Mouse (Mus musculus) limb, embryonic 11.5 days (tissue): ENCODE measurements at regions not wholly inside any gene's neighbourhood (a gene's known extent, or its start where the extent isn't known, plus 50 kb on each side); places are given as distances from the start of the nearest gene placed in this dataset.

Source experiments
- ATAC-seq: fragments of 200-750 bp; cut with Nextera tagmentation; 2 replicates; pipeline ENCODE4 v1.8.0; 2017; ENCODE audit warnings: low read depth; ENCODE audit not compliant: insufficient number of reproducible peaks, low FRiP score, low TSS enrichment
- DNase-seq: peaks from one replicate; pipeline ENCODE4 v3.0.0-alpha.2; 2015; ENCODE audit warnings: low spot score
- H3K27ac ChIP-seq: fragments of 300-500 bp; sonication (generic); replicated peaks from 2 replicates; pipeline ENCODE4 v1.5.1; 2014; ENCODE audit warnings: low read depth, mild to moderate bottlenecking, low read length
- H3K27me3 ChIP-seq: fragments of 300-500 bp; sonication (generic); 2 replicates; pipeline ENCODE4 v1.6.1; 2014; ENCODE audit warnings: mild to moderate bottlenecking, low read length, mixed read lengths; ENCODE audit not compliant: control insufficient read depth, insufficient read depth
- H3K36me3 ChIP-seq: fragments of 300-500 bp; sonication (generic); 2 replicates; pipeline ENCODE4 v1.6.1; 2014; ENCODE audit warnings: mild to moderate bottlenecking, low read length, moderate library complexity, mixed read lengths; ENCODE audit not compliant: control insufficient read depth, insufficient read depth
- H3K4me1 ChIP-seq: fragments of 300-500 bp; sonication (generic); 2 replicates; pipeline ENCODE4 v1.6.1; 2014; ENCODE audit warnings: low read length, mixed read lengths; ENCODE audit not compliant: control insufficient read depth, insufficient read depth
- H3K4me2 ChIP-seq: fragments of 300-500 bp; sonication (generic); 2 replicates; pipeline ENCODE4 v1.6.1; 2014; ENCODE audit warnings: low read depth, mild to moderate bottlenecking, moderate library complexity; ENCODE audit not compliant: severe bottlenecking
- H3K4me3 ChIP-seq: fragments of 300-500 bp; sonication (generic); 2 replicates; pipeline ENCODE4 v1.5.1; 2014; ENCODE audit warnings: low read depth, low read length
- H3K9ac ChIP-seq: fragments of 300-500 bp; sonication (generic); 2 replicates; pipeline ENCODE4 v1.6.1; 2014; ENCODE audit warnings: mild to moderate bottlenecking, low read length
- H3K9me3 ChIP-seq: fragments of 300-500 bp; sonication (generic); 2 replicates; pipeline ENCODE4 v1.6.1; 2016; ENCODE audit warnings: low read length; ENCODE audit not compliant: control insufficient read depth
- WGBS: fragments of 180-500 bp; shearing (Covaris S2); extraction: QIAGEN DNeasy Blood & Tissue Kit; methylation state at CpG from one replicate; pipeline ENCODE4 v1.1.7; 2014; 5-methylcytosine and 5-hydroxymethylcytosine counted together

DNA sequence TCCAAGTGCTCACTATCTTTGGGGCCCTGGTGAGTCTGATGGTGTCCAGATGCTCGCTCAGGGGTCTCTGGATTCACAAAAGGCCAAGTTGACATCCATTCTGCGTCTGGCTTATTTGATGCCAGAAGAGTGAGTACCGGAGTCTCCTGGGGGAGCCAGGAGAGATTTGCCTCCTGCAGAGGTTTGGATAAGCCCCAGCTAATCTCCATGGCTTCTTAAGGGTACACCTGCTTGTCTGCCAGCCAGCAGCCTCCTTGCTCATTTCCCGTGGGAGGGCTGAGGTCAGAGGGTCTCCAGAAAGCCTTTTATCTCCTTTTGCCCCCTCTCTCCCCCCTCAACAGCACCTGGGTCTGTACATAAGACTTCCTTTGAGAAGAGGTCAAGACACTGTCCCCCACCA lies 234.0 kb upstream of the Ubash3b start:
- H3K9me3 ChIP-seq: no peaks in the 10 kb centered on the region
- no peak overlapping the region for H3K4me2 ChIP-seq
- no peak overlapping the region for H3K9ac ChIP-seq
- no peak for ATAC-seq
- no peaks in the 10 kb centered on the region for H3K36me3 ChIP-seq
- H3K4me3 ChIP-seq: no peak overlapping the region
- WGBS: 18% methylated on average over 4 of the region's 4 CpGs
- peak; percentile 40 for DNase-seq
- H3K4me1 ChIP-seq: peaks cover 10% of the 10 kb centered on the region; the same call in 1 of the 2 replicates
- no peak overlapping the region for H3K27ac ChIP-seq
- H3K27me3 ChIP-seq: no peaks in the 10 kb centered on the region

DNA sequence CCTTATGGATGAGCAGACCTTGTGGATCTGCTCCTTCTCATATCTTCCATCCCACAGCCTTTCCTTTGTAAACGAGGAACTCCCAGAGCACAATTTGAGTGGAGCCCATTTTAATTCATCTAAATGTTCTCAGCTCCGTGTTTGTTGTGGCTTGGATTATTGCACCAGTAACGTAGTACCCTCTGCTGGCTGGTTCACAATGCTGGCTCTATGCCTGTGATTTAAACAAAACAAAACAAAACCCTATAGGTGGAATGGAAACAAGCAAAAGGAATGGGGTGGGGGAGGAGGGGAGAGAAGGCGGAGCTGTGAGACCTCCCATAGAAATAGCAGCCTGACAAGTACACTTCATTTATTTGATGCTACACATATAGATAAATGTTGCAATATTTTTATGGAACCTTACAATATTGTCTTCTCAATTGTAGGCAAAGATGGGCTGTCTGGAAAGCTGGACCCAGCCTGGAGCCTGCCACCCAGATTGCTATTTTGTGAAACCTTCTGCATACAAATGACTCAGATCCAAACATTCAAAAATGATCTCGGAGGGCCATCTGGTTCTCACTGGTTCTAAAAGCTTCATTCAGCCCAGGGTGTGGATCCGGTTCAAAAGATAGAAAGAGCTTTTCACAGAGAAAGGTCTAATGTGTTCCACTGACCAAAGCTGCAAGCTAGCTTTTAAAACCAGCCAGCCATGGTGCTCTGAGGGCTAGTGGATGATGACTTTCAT lies 230.3 kb upstream of the Ubash3b start:
- H3K36me3 ChIP-seq: no peaks in the 10 kb centered on the region
- no peak for ATAC-seq
- no peak overlapping the region for H3K27ac ChIP-seq
- no peak for DNase-seq
- H3K9ac ChIP-seq: no peak overlapping the region
- no peak overlapping the region for H3K4me3 ChIP-seq
- H3K9me3 ChIP-seq: no peaks in the 10 kb centered on the region
- peaks cover 10% of the 10 kb centered on the region; the same call in 1 of the 2 replicates for H3K4me1 ChIP-seq
- H3K27me3 ChIP-seq: no peaks in the 10 kb centered on the region
- no peak overlapping the region for H3K4me2 ChIP-seq
- WGBS: 68% methylated on average over 6 of the region's 6 CpGs

DNA sequence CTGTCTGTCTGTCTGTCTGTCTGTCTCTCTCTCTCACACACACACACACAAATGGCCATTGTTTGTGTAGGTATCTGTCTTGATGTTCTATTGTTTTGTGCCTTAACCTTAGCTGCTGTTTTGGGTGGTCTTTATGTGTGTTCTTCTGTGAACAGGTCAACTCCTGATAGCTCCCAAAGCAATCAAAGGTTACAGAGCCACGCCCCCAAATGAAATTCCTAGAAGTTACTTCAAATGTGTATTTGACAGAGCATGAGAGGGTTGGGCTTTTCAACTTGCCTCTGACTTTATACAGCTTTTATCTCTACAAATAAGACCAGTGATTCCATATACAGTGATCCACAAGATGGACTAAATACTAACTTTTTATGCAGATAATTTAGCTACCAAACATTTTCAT lies 217.8 kb upstream of the Ubash3b start:
- Histone ChIP-seq H3K4me3 (no peak overlapping the region), H3K4me2 (no peak overlapping the region), H3K27ac (no peak overlapping the region), H3K9me3 (no peaks in the 10 kb centered on the region), H3K9ac (no peak overlapping the region), H3K4me1 (peaks cover 10% of the 10 kb centered on the region), H3K36me3 (no peaks in the 10 kb centered on the region), H3K27me3 (no peaks in the 10 kb centered on the region)
- no peak for DNase-seq
- ATAC-seq: no peak
- WGBS: 76% methylated on average over 1 of the region's 1 CpGs

DNA sequence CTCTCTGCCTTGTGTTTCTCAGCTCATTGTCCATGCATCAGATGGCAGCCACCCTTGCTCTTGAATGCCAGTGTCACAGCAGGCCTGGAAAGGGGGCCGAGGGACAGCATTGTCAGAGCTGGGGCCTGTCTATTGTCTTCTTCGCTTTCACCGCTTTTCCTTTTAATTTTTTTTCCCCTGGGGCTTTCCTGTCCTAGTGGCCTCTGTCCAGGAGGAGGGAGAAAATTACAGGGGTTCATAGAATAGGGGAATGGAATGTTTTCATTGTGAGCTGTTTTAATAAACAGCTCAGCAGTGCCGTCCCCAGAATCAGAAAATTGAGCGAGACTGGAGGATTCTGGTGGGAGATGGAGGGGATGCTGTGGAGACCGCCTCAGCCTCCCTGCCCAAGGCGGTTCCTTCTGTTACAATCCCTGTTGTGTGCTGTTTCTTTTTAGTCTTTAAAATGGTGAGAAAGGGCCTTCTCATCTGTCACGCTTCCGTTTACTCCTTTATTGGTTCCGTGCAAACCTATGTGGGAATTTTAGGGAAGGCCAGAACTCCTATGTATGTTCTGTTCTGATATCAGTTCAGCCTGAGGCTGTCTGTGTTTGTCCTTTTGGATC lies 217.2 kb upstream of the Ubash3b start:
- Histone ChIP-seq H3K4me2 (no peak overlapping the region), H3K9ac (no peak overlapping the region; the same call in 1 of the 2 replicates), H3K27ac (peak overlapping the region; percentile 49), H3K9me3 (no peaks in the 10 kb centered on the region), H3K4me3 (no peak overlapping the region), H3K27me3 (no peaks in the 10 kb centered on the region), H3K4me1 (peaks cover 10% of the 10 kb centered on the region), H3K36me3 (no peaks in the 10 kb centered on the region)
- WGBS: 68% methylated on average over 10 of the region's 10 CpGs
- ATAC-seq (no peak), DNase-seq (no peak)

DNA sequence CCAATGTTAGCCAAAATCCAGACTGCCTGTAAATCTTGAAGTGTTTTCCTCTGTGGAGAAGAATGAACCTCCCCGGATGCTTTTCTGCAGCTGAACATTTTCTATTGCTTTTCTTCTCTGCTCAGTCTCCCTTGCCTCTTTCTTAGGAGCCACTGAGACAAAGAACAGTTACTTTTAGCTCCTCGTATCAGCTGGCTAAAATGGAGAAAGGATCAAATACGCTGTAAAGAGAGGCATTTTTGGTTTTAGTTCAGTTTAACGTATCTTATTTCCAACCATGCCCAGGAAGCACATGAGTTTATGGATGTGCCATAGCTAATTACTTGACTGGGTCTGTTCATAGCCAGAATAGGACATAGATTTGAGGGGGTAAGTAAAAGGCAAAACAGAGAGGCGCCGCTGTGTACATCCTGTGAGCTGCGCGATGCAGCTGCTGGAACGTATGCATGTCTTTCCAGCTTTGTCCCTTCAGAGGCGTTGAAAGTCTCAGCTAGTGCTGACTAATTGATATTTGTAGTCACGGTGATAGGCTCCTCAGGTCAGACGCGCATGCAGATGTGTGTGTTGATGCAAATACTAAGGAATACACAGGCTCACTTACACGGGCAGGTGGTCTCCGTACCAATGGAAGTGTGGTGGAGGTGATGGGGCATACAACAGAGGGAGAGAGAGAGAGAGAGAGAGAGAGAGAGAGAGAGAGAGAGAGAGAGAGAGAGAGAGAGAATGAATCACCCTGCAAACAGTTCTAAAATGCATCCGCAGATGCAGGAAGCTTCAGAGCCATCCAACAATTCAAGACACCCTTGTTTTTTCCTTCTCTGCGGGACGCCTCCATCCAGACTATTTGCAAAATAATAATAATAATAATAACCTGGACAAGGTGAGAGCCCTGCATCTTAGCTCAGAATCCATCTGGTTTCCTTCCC lies 216.5 kb upstream of the Ubash3b start:
- 68% methylated on average over 18 of the region's 18 CpGs for WGBS
- peak overlapping the region; percentile 5; the same call in 1 of the 2 replicates for H3K9ac ChIP-seq
- no peak overlapping the region for H3K4me2 ChIP-seq
- no peak overlapping the region for H3K4me3 ChIP-seq
- H3K9me3 ChIP-seq: no peaks in the 10 kb centered on the region
- no peaks in the 10 kb centered on the region for H3K36me3 ChIP-seq
- H3K27ac ChIP-seq: peak overlapping the region; percentile 49
- ATAC-seq (no peak), DNase-seq (peak; percentile 37)
- no peaks in the 10 kb centered on the region for H3K27me3 ChIP-seq
- peaks cover 10% of the 10 kb centered on the region for H3K4me1 ChIP-seq

DNA sequence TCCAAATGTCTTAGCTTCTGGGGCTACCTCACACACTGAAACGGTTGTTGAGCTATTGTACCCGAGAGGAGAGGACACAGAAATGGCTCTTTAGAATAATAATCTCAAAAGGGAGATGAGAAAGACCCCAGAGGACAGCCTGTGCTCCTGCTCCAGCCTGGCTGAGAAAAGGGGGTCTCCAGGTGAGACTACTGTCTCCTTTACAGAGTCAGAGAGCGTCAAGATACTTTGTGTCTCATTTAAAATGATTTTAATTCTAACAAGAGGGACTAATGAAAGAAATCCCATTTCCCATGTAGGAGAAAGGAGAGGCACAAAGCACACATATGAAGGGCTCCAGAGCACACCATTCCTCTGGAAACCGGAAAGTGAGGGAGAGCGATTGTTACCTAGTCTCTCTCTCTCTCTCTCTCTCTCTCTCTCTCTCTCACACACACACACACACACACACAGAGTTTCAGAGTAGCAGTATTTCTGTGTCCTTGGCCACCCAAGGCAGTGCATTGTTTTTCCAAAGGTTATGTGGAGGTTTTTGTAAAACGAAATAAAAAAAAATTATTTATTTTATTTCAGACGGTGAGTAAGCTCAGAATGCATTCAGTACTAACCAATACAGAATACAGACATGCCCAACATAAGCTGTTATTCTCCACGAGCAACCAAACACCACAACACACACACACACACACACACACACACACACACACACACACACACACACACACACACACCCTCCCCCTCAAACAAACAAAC lies 215.6 kb upstream of the Ubash3b start:
- Histone ChIP-seq H3K9me3 (no peaks in the 10 kb centered on the region), H3K4me2 (peak overlapping the region; percentile 60), H3K27ac (peak overlapping the region; percentile 90), H3K36me3 (no peaks in the 10 kb centered on the region), H3K27me3 (no peaks in the 10 kb centered on the region), H3K4me1 (peaks cover 10% of the 10 kb centered on the region), H3K4me3 (peak overlapping the region; percentile 33), H3K9ac (peak overlapping the region; percentile 68)
- ATAC-seq: no peak
- DNase-seq: no peak
- 60% methylated on average over 8 of the region's 8 CpGs for WGBS

DNA sequence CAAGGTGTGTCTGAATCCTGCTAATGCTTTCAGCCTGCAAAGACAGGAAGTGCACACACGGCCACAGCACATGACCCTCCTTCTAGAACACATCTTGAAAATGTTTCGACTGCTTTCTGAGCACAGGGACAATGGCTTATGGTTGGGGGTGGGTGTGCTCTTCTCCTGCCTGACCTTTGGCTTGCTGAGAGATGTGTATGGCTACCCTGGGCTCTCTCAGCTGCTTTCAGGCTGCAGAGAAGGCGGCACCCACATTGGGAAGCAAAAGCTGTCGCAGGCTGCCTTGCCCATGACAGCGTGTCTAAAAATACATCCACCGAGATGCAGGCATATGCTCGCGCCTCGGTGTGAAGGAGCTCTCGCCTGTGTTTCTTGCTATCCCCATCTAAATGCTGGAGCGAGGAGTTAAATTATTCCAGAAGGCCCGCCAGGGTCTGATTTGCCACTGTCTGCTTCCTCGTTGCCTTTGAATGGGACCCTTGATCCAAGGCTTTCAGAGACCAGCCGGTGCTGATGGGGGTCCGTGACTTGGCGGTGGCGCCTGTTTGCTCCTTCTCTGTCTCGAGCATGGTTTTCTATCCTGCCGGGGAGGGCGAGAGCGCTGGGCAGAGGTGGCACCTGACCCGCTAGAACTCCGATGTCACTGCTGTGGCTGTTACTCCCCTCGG lies 214.6 kb upstream of the Ubash3b start:
- Histone ChIP-seq H3K36me3 (no peaks in the 10 kb centered on the region), H3K4me3 (peak overlapping the region; percentile 33), H3K4me2 (peak overlapping the region; percentile 60), H3K9me3 (no peaks in the 10 kb centered on the region), H3K27ac (peak overlapping the region; percentile 90), H3K4me1 (peaks cover 10% of the 10 kb centered on the region), H3K27me3 (no peaks in the 10 kb centered on the region), H3K9ac (peak overlapping the region; percentile 68)
- ATAC-seq: 0 out of 2 replicates have a peak, but pooled peaks have one; percentile 51
- 9% methylated on average over 24 of the region's 24 CpGs for WGBS
- peak; percentile 68 for DNase-seq
